Mouse (Mus musculus): ENCODE measurements around the gene C4b. TPM values are rescaled to one million over a fixed set of nuclear protein-coding genes. Genes with fewer than 3 reads are reported as not detected.
"Not testable (repeated sequence)": the region's sequence is repeated elsewhere in the genome, so short reads cannot be mapped to it uniquely, and the experiment has no call there.

The C4b gene
- 1.1 TPM for polyA plus RNA-seq (2021)

GRCm38 (mm10) chr17:34743719-34744118 lies at the start of gene C4b:
C4b (minus strand) TSS chr17:34743882.
- DNase-seq (ENCODE audit: low read depth, low spot score) (no peak), ATAC-seq (no peak)
- ChIA-PET POLR2A (no interaction called here), CTCF (no interaction called here)
- peaks cover under 1% of the 10 kb centered on the region for H3K27me3 ChIP-seq
- in situ Hi-C loops (cut with MboI; ENCODE audit: low pct_unique_long_range_greater_than_20kb) = no loop called here
- TF ChIP-seq CTCF (IDR thresholded peaks at IDR 0.05) = no peak

GRCm38 (mm10) chr17:34777680-34778325 lies 34.1 kb upstream of the C4b start:
- POLR2A ChIA-PET = no interaction called here
- CTCF ChIA-PET = no interaction called here
- DNase-seq (ENCODE audit: low read depth, low spot score) = no peak
- in situ Hi-C loops (cut with MboI; ENCODE audit: low pct_unique_long_range_greater_than_20kb) = no loop called here
- TF ChIP-seq CTCF (IDR thresholded peaks at IDR 0.05) = no peak
- ATAC-seq = no peak
- H3K27me3 ChIP-seq = peaks cover 12% of the 10 kb centered on the region

GRCm38 (mm10) chr17:34761471-34761870 lies 17.8 kb upstream of the C4b start:
- ATAC-seq = no peak
- in situ Hi-C loops (cut with MboI; ENCODE audit: low pct_unique_long_range_greater_than_20kb) = no loop called here
- ChIA-PET CTCF (no interaction called here), POLR2A (no interaction called here)
- DNase-seq (ENCODE audit: low read depth, low spot score) = no peak
- no peak for TF ChIP-seq CTCF (IDR thresholded peaks at IDR 0.05)
- H3K27me3 ChIP-seq = peaks cover 11% of the 10 kb centered on the region

GRCm38 (mm10) chr17:34746531-34746930 lies 2.8 kb upstream of the C4b start:
- DNase-seq (ENCODE audit: low read depth, low spot score) = no peak
- ATAC-seq = no peak
- no peak for TF ChIP-seq CTCF (IDR thresholded peaks at IDR 0.05)
- ChIA-PET POLR2A (no interaction called here), CTCF (no interaction called here)
- in situ Hi-C loops (cut with MboI; ENCODE audit: low pct_unique_long_range_greater_than_20kb) = no loop called here
- no peaks in the 10 kb centered on the region for H3K27me3 ChIP-seq

- DNase-seq (ENCODE audit: low read depth, low spot score); CTCF ChIA-PET; in situ Hi-C loops (cut with MboI; ENCODE audit: low pct_unique_long_range_greater_than_20kb); ATAC-seq; H3K27me3 ChIP-seq: not testable (repeated sequence)
- POLR2A ChIA-PET = interaction anchor here (1.1 kb wide), 1 partner anchor 81 kb away, joined by 3 read pairs; no protein-coding TSS in a partner anchor
Observed at GRCm38 (mm10) chr17:34745166-34745565, 1.5 kb upstream of the C4b start.

GRCm38 (mm10) chr17:34744611-34745010 lies 929 bp upstream of the C4b start:
- H3K27me3 ChIP-seq; ATAC-seq; CTCF ChIA-PET; in situ Hi-C loops (cut with MboI; ENCODE audit: low pct_unique_long_range_greater_than_20kb); DNase-seq (ENCODE audit: low read depth, low spot score): not testable (repeated sequence)
- POLR2A ChIA-PET = interaction anchor here (1.1 kb wide), 1 partner anchor 82 kb away, joined by 3 read pairs; no protein-coding TSS in a partner anchor

- DNase-seq (ENCODE audit: low read depth, low spot score) (no peak), ATAC-seq (no peak)
- H3K27me3 ChIP-seq = no peaks in the 10 kb centered on the region
- POLR2A ChIA-PET = no interaction called here
- in situ Hi-C loops (cut with MboI; ENCODE audit: low pct_unique_long_range_greater_than_20kb) = no loop called here
- CTCF ChIA-PET = no interaction called here
- TF ChIP-seq CTCF (IDR thresholded peaks at IDR 0.05) = no peak
Observed at GRCm38 (mm10) chr17:34744206-34744605, 524 bp upstream of the C4b start.

- CTCF ChIA-PET = no interaction called here
- POLR2A ChIA-PET = no interaction called here
- DNase-seq (ENCODE audit: low read depth, low spot score) = no peak
- H3K27me3 ChIP-seq = peaks cover 2% of the 10 kb centered on the region
- in situ Hi-C loops (cut with MboI; ENCODE audit: low pct_unique_long_range_greater_than_20kb) = no loop called here
- no peak for ATAC-seq
- no peak for TF ChIP-seq CTCF (IDR thresholded peaks at IDR 0.05)
Observed at GRCm38 (mm10) chr17:34740280-34740679, 3.4 kb downstream of the C4b start.

GRCm38 (mm10) chr17:34739708-34740107 lies 4.0 kb downstream of the C4b start:
- in situ Hi-C loops (cut with MboI; ENCODE audit: low pct_unique_long_range_greater_than_20kb); POLR2A ChIA-PET; CTCF ChIA-PET: not testable (repeated sequence)

GRCm38 (mm10) chr17:34737466-34737865 lies 6.2 kb downstream of the C4b start:
- DNase-seq (ENCODE audit: low read depth, low spot score); in situ Hi-C loops (cut with MboI; ENCODE audit: low pct_unique_long_range_greater_than_20kb); ATAC-seq; POLR2A ChIA-PET; CTCF ChIA-PET; H3K27me3 ChIP-seq: not testable (repeated sequence)

More at GRCm38 (mm10) chr17:34739708-34740107, 4.0 kb downstream of the C4b start:
- DNase-seq (ENCODE audit: low read depth, low spot score); H3K27me3 ChIP-seq; ATAC-seq: not testable (repeated sequence)

GRCm38 (mm10) chr17:34729779-34730553 lies 13.7 kb downstream of the C4b start:
- ATAC-seq; DNase-seq (ENCODE audit: low read depth, low spot score); CTCF ChIA-PET; H3K27me3 ChIP-seq; POLR2A ChIA-PET: not testable (repeated sequence)
- in situ Hi-C loops (cut with MboI; ENCODE audit: low pct_unique_long_range_greater_than_20kb) = loop anchor here (5.0 kb wide), 1 partner anchor 82 kb away; no protein-coding TSS in a partner anchor

- DNase-seq (ENCODE audit: low read depth, low spot score); in situ Hi-C loops (cut with MboI; ENCODE audit: low pct_unique_long_range_greater_than_20kb); H3K27me3 ChIP-seq; CTCF ChIA-PET; POLR2A ChIA-PET; ATAC-seq: not testable (repeated sequence)
Observed at GRCm38 (mm10) chr17:34729155-34729554, 14.5 kb downstream of the C4b start.

All from Patski (cell line).